Mouse (Mus musculus) NIH3T3 (cell line): ENCODE measurements around the gene Myo1d.
A peak's percentile ranks its signal among the peaks of the same experiment; 100 is the strongest.

ENCODE experiments used
- DNase-seq: peaks from one replicate; pipeline ENCODE4 v3.0.0-alpha.2; 2012; ENCODE audit warnings: low read depth

Gene Myo1d

GRCm38 (mm10) chr11:80778916-80779526, 804 bp downstream of the Myo1d start:
- DNase-seq = peak; percentile 59

GRCm38 (mm10) chr11:80778157-80778556, 1.7 kb downstream of the Myo1d start:
- peak; percentile 47 for DNase-seq

- DNase-seq = no peak
Observed at GRCm38 (mm10) chr11:80777708-80778107, 2.1 kb downstream of the Myo1d start.

- no peak for DNase-seq
Observed at GRCm38 (mm10) chr11:80775535-80775934, 4.3 kb downstream of the Myo1d start.

GRCm38 (mm10) chr11:80772595-80773210, 7.1 kb downstream of the Myo1d start:
- DNase-seq = peak; percentile 67

GRCm38 (mm10) chr11:80771596-80772250, 8.1 kb downstream of the Myo1d start:
- no peak for DNase-seq

GRCm38 (mm10) chr11:80771186-80771585, 8.6 kb downstream of the Myo1d start:
- DNase-seq = peak; percentile 76

- no peak for DNase-seq
Observed at GRCm38 (mm10) chr11:80767320-80767617, 12.6 kb downstream of the Myo1d start.

- no peak for DNase-seq
Observed at GRCm38 (mm10) chr11:80766472-80767319, 13.1 kb downstream of the Myo1d start.

GRCm38 (mm10) chr11:80766068-80766467, 13.8 kb downstream of the Myo1d start:
- no peak for DNase-seq

GRCm38 (mm10) chr11:80762066-80762465, 17.8 kb downstream of the Myo1d start:
- DNase-seq = no peak

GRCm38 (mm10) chr11:80761285-80761974, 18.4 kb downstream of the Myo1d start:
- DNase-seq = no peak

- DNase-seq = peak; percentile 50
Observed at GRCm38 (mm10) chr11:80759023-80759422, 20.8 kb downstream of the Myo1d start.

- DNase-seq = peak; percentile 67
Observed at GRCm38 (mm10) chr11:80754201-80754600, 25.6 kb downstream of the Myo1d start.

GRCm38 (mm10) chr11:80751168-80751567, 28.7 kb downstream of the Myo1d start:
- no peak for DNase-seq

- no peak for DNase-seq
Observed at GRCm38 (mm10) chr11:80749187-80749586, 30.6 kb downstream of the Myo1d start.

GRCm38 (mm10) chr11:80745426-80745825, 34.4 kb downstream of the Myo1d start:
- no peak for DNase-seq

GRCm38 (mm10) chr11:80743823-80744410, 35.9 kb downstream of the Myo1d start:
- no peak for DNase-seq

GRCm38 (mm10) chr11:80742462-80742861, 37.4 kb downstream of the Myo1d start:
- no peak for DNase-seq

GRCm38 (mm10) chr11:80734771-80735170, 45.1 kb downstream of the Myo1d start:
- DNase-seq = peak; percentile 12

- DNase-seq = no peak
Observed at GRCm38 (mm10) chr11:80724701-80725100, 55.1 kb downstream of the Myo1d start.
